Mouse (Mus musculus) CD4-positive, CD25-positive, alpha-beta regulatory T cell, adult 2 months (primary cell): ENCODE data around the gene Kmt2a.

Source experiments
- DNase-seq: peaks from one replicate; pipeline ENCODE4 v3.0.0-alpha.2; 2012; ENCODE audit warnings: low read depth, low spot score

Kmt2a gene

GRCm38 (mm10) chr9:44819920-44820827 lies 60.9 kb downstream of the Kmt2a start:
- DNase-seq = no peak

- no peak for DNase-seq
Observed at GRCm38 (mm10) chr9:44817522-44817921, 63.6 kb downstream of the Kmt2a start.

GRCm38 (mm10) chr9:44814179-44814578 lies 66.9 kb downstream of the Kmt2a start:
- no peak for DNase-seq

GRCm38 (mm10) chr9:44810316-44810715 lies 70.8 kb downstream of the Kmt2a start:
- no peak for DNase-seq

GRCm38 (mm10) chr9:44807778-44808177 lies 73.3 kb downstream of the Kmt2a start:
- DNase-seq = no peak

GRCm38 (mm10) chr9:44807141-44807540 lies 74.0 kb downstream of the Kmt2a start:
- no peak for DNase-seq

- DNase-seq = no peak
Observed at GRCm38 (mm10) chr9:44805536-44805935, 75.6 kb downstream of the Kmt2a start.

GRCm38 (mm10) chr9:44804678-44805077 lies 76.4 kb downstream of the Kmt2a start:
- DNase-seq = no peak

- no peak for DNase-seq
Observed at GRCm38 (mm10) chr9:44802808-44803450, 78.2 kb downstream of the Kmt2a start, which contains the start of gene Ttc36. Gene Ttc36, minus strand, starts transcription at chr9:44803072.

- DNase-seq = no peak
Observed at GRCm38 (mm10) chr9:44801669-44802068, 79.4 kb downstream of the Kmt2a start.

GRCm38 (mm10) chr9:44799958-44800324 lies 81.2 kb downstream of the Kmt2a start:
- no peak for DNase-seq

GRCm38 (mm10) chr9:44799102-44799957 lies 81.8 kb downstream of the Kmt2a start, which contains the start of gene Tmem25:
Gene Tmem25, minus strand, starts transcription at chr9:44799307.
- DNase-seq = peak; percentile 74

- no peak for DNase-seq
Observed at GRCm38 (mm10) chr9:44798298-44798697, 82.8 kb downstream of the Kmt2a start.

- no peak for DNase-seq
Observed at GRCm38 (mm10) chr9:44792842-44793241, 88.3 kb downstream of the Kmt2a start.

GRCm38 (mm10) chr9:44772750-44773651 lies 108.1 kb downstream of the Kmt2a start:
- peak; percentile 97 for DNase-seq

- no peak for DNase-seq
Observed at GRCm38 (mm10) chr9:44772392-44772749, 108.7 kb downstream of the Kmt2a start.

GRCm38 (mm10) chr9:44771376-44771775 lies 109.7 kb downstream of the Kmt2a start:
- peak; percentile 36 for DNase-seq

GRCm38 (mm10) chr9:44768029-44768394 lies 113.1 kb downstream of the Kmt2a start:
- peak; percentile 16 for DNase-seq

GRCm38 (mm10) chr9:44767101-44768028 lies 113.7 kb downstream of the Kmt2a start, which contains the start of the genes Arcn1 and Ift46:
Gene Arcn1, minus strand, starts transcription at chr9:44767845.
Gene Ift46, plus strand, starts transcription at chr9:44767908.
- peak; percentile 94 for DNase-seq

GRCm38 (mm10) chr9:44760873-44761272 lies 120.2 kb downstream of the Kmt2a start:
- DNase-seq = no peak
